Mouse (Mus musculus): Measurements from ENCODE around the gene Cpox. TPM values are rescaled to one million over a fixed set of nuclear protein-coding genes. Genes with fewer than 3 reads are reported as not detected.

Gene Cpox
- 9.7 and 10.5 TPM in 2 replicates for polyA plus RNA-seq (2015; fragmentation: Nextera tagmentation; extraction: Ambion mirVana)

DNA sequence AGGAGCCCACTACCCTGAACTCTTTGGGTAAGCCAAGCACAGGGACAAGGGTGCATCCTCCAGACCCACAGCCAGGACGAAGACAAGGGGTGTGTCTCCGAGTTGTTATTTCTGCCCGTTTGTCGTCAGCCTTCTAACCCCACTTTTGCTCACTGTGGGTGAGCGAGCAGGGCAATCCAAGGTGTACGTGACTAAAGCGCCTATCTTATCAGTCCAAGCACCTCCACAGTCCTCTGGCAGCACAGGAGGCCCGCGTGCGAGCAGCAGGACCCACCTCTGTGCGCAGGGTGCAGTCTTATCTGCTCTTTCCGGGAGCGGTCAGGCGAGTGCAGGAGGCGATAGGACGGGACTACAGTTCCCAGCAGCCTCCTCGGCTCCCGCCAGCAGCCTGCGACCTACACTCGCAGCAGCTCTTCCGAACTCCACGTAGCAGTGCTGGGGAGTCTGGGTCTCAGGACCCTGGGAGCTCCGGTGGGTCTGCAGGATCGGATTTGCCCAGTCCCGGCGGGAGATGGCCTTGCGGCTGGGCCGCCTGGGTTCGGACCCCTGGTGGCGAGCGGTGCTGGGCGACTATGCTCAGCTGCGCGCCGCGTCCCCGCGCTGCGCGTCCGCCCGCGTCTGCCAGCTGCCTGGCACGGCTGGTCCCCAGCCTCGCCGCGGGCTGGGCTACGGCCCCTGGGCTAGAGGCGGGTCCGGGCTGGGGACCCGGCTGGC lies at the start of gene Cpox:
Gene Cpox (plus strand): TSS at position 376 of the 714 bp plus-strand sequence.

DNA sequence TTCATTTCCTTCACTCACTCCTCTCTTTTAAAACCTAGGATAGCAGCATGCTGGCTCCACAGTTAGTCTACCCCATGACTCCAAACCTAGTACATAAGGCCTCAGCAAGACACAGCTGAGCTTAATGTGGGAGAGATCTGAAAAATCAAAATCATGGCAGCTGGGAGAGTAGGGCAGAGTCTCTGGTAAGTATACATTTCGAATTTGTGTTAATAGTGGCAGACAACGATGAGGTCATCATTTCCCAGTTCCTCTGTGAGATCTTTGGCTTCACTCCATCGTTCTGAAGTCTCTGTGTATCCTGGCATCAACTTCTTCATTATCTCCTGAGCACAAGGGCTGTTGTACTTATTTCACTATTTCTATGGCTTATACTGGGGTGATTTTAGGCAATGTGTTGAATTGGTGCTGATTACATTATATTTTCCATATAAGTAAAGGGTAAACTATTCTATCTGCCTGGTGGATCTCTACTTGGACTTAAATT lies 31.4 kb upstream of the Cpox start, which contains the start of gene E330017A01Rik:
Gene E330017A01Rik (minus strand): TSS at position 51 of the 487 bp plus-strand sequence.

DNA sequence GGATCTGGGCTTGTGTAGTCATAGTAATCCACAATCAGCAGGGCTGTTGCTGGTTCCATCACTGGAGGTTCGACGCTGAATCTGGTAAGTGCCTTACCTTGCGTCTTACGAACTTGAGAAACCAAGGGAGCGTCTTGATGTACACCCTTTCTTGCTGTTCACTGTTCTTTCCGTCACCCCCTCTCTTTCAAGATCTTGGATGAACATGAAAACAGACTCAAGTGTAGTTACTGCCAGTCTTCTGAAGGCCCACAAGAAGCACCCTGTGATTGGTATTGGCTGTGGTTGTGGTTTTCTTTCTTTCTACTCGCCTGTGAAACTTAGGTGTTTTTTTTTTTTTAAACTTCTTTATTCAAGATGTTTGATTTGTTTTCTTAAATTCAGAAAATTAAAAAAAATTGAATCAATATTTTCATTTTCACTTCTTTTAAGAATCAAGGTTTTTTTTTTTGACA lies 48.6 kb downstream of the Cpox start, which contains the start of gene Gpr15:
Gene Gpr15 (minus strand): TSS at position 405 of the 455 bp plus-strand sequence.

DNA sequence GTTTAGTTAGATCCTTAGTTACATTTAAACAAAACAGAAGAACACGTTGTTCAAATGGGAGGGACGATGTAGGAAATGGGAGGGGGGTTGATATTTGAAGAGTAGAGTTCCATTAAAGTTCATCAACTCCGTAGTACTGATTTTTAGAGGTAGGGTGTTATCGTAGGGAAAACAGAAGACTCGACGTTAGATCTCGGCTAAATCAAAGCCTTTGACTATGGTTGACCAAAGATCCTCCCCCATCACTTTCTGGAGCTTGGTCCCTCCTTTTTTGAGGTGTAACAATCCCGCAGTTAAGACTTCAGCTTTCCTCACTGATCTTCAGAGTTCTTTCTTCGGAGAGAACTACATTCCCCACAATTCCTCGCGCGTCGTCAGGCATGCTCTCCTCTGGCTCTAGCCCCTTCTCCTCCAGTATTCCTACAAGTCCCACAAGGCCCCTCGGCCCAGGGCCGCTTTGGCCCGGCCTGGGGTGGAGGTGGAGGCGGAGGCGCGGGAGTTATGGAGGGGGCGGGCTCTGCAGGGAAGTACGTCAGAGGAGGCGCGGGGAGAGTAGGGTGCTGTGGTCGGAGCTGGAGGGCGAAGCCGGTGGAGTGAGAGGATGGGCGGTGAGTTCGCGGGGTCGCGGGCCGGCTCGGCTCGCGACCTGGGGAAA lies 57.5 kb downstream of the Cpox start, which contains the start of gene Cldnd1:
Gene Cldnd1 (plus strand): TSS at position 434 of the 655 bp plus-strand sequence.

DNA sequence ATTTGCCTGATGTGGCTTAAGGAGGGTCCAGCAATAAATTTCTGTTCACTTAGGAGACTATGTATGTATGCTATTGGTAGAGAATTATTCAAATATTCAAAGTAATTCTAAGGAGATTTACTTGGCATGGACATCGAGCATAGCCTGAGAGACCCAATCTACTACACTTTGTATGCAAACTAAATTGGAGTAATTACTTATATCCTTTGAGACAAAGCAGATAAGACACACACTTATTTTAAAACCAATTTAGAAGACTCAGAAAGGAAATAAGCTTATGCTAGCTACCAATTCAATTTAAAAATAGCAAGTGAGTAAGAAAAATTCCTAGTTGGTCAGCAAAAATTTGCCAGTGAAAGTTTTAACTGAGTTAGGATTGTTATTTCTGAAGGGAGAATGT lies 93.0 kb downstream of the Cpox start, which contains the start of gene Olfr172:
Gene Olfr172 (minus strand): TSS at position 101 of the 400 bp plus-strand sequence.

Small RNAs within 50 kb of the gene (microRNA-seq; reads per million reads assigned to microRNA genes)
- gene Gm27564: 0 reads per million in 2 experiments

Other genes starting within 250 kb of the Cpox start
- 28.7 and 40.9 TPM in 2 replicates for gene St3gal6, start 146.0 kb upstream of the Cpox start, polyA plus RNA-seq (2015; fragmentation: Nextera tagmentation; extraction: Ambion mirVana)
- gene Gm813, start 53.3 kb upstream of the Cpox start, polyA plus RNA-seq (2015; fragmentation: Nextera tagmentation; extraction: Ambion mirVana): not detected in 2 replicates
- not detected in 2 replicates for gene E330017A01Rik, start 31.6 kb upstream of the Cpox start, polyA plus RNA-seq (2015; fragmentation: Nextera tagmentation; extraction: Ambion mirVana)
- gene Gpr15, start 48.8 kb downstream of the Cpox start, polyA plus RNA-seq (2015; fragmentation: Nextera tagmentation; extraction: Ambion mirVana): not detected in 2 replicates
- 56.6 and 57.2 TPM in 2 replicates for gene Cldnd1, start 57.6 kb downstream of the Cpox start, polyA plus RNA-seq (2015; fragmentation: Nextera tagmentation; extraction: Ambion mirVana)
- gene Olfr172, start 92.9 kb downstream of the Cpox start, polyA plus RNA-seq (2015; fragmentation: Nextera tagmentation; extraction: Ambion mirVana): not detected in 2 replicates
- not detected in 2 replicates for gene Olfr173, start 130.0 kb downstream of the Cpox start, polyA plus RNA-seq (2015; fragmentation: Nextera tagmentation; extraction: Ambion mirVana)
- gene Olfr175-ps1, start 156.5 kb downstream of the Cpox start, polyA plus RNA-seq (2015; fragmentation: Nextera tagmentation; extraction: Ambion mirVana): not detected in 2 replicates
- not detected in 2 replicates for gene Olfr177, start 204.5 kb downstream of the Cpox start, polyA plus RNA-seq (2015; fragmentation: Nextera tagmentation; extraction: Ambion mirVana)
- gene Olfr178, start 221.8 kb downstream of the Cpox start, polyA plus RNA-seq (2015; fragmentation: Nextera tagmentation; extraction: Ambion mirVana): not detected in 2 replicates